Mouse (Mus musculus) intestine, postnatal 0 days (tissue): Measurements from ENCODE around the gene Omd. TPM values are rescaled to one million over a fixed set of nuclear protein-coding genes. Genes with fewer than 3 reads are reported as not detected.
"Not testable (repeated sequence)": the region's sequence is repeated elsewhere in the genome, so short reads cannot be mapped to it uniquely, and the experiment has no call there.

Experiments
- ATAC-seq: fragments of 200-750 bp; cut with Nextera tagmentation; 2 replicates; pipeline ENCODE4 v1.8.0; 2017; ENCODE audit warnings: mild to moderate bottlenecking, moderate TSS enrichment, moderate library complexity
- H3K27ac ChIP-seq: fragments of 300-500 bp; sonication (generic); 2 replicates; pipeline ENCODE4 v1.5.1; 2014; ENCODE audit warnings: mild to moderate bottlenecking, low read depth, low read length, moderate library complexity
- H3K27me3 ChIP-seq: fragments of 300-500 bp; sonication (generic); replicated peaks from 2 replicates; pipeline ENCODE4 v1.6.1; 2014; ENCODE audit warnings: low read length, mixed read lengths; ENCODE audit not compliant: control insufficient read depth, insufficient read depth
- H3K36me3 ChIP-seq: fragments of 300-500 bp; sonication (generic); 2 replicates; pipeline ENCODE4 v1.6.1; 2014; ENCODE audit warnings: mild to moderate bottlenecking, moderate library complexity; ENCODE audit not compliant: control insufficient read depth, insufficient read depth
- H3K4me1 ChIP-seq: fragments of 300-500 bp; sonication (generic); replicated peaks from 2 replicates; pipeline ENCODE4 v1.6.1; 2014; ENCODE audit warnings: antibody characterized with exemption, low read length, mixed read lengths; ENCODE audit not compliant: control insufficient read depth, insufficient read depth
- H3K4me2 ChIP-seq: fragments of 300-500 bp; sonication (generic); replicated peaks from 2 replicates; pipeline ENCODE4 v1.6.1; 2014; ENCODE audit warnings: low read depth, mild to moderate bottlenecking, moderate library complexity
- H3K4me3 ChIP-seq: fragments of 300-500 bp; sonication (generic); 2 replicates; pipeline ENCODE4 v1.5.1; 2014; ENCODE audit warnings: low read depth, low read length
- H3K9ac ChIP-seq: fragments of 300-500 bp; sonication (generic); 2 replicates; pipeline ENCODE4 v1.6.1; 2014; ENCODE audit warnings: mild to moderate bottlenecking, low read depth, low read length
- H3K9me3 ChIP-seq: fragments of 300-500 bp; sonication (generic); 2 replicates; pipeline ENCODE4 v1.6.1; 2016; ENCODE audit warnings: mixed run types; ENCODE audit not compliant: control insufficient read depth
- CTCF ChIP-seq: sonication (generic); IDR thresholded peaks from 2 replicates; pipeline ENCODE4 v1.5.1; 2016; ENCODE audit warnings: low read depth, mild to moderate bottlenecking, control low read depth, antibody characterized with exemption, moderate library complexity
- WGBS: fragments of 180-500 bp; shearing (Covaris S2); extraction: QIAGEN DNeasy Blood & Tissue Kit; methylation state at CpG from one replicate; pipeline ENCODE4 v1.1.7; 2014; 5-methylcytosine and 5-hydroxymethylcytosine counted together
- polyA plus RNA-seq: library from polyadenylated mRNA; unstranded; fragments of >200 nt; fragmentation: Nextera tagmentation; extraction: Ambion mirVana; gene quantifications from 2 replicates; pipeline ENCODE4 v1.2.1, GENCODE M21; 2015

Gene Omd
- polyA plus RNA-seq, 1 experiment from 2014 or later: 0.33 TPM

- Histone ChIP-seq H3K4me3 (no peak overlapping the region), H3K27ac (no peak overlapping the region), H3K27me3 (no peaks in the 10 kb centered on the region), H3K4me2 (no peak overlapping the region), H3K36me3 (no peaks in the 10 kb centered on the region; the same call in 1 of the 2 replicates), H3K4me1 (no peaks in the 10 kb centered on the region), H3K9ac (no peak overlapping the region), H3K9me3 (no peaks in the 10 kb centered on the region)
- 93% methylated on average over 1 of the region's 1 CpGs for WGBS
- 0 out of 2 replicates have a peak, but pooled peaks have one; percentile 26 for TF ChIP-seq CTCF
- ATAC-seq: no peak
Observed at GRCm38 (mm10) chr13:49564347-49564746, 17.9 kb upstream of the Omd start.

GRCm38 (mm10) chr13:49570371-49570770 lies 11.9 kb upstream of the Omd start:
- no peak overlapping the region for H3K9ac ChIP-seq
- ATAC-seq: no peak
- H3K9me3 ChIP-seq: no peaks in the 10 kb centered on the region
- H3K4me1 ChIP-seq: 0 out of 2 replicates have a peak, but pooled peaks cover 2% of the 10 kb centered on the region
- H3K36me3 ChIP-seq: no peaks in the 10 kb centered on the region
- H3K4me2 ChIP-seq: no peak overlapping the region
- WGBS: 68% methylated on average over 3 of the region's 3 CpGs
- H3K4me3 ChIP-seq: no peak overlapping the region
- H3K27me3 ChIP-seq: no peaks in the 10 kb centered on the region
- no peak for TF ChIP-seq CTCF
- H3K27ac ChIP-seq: no peak overlapping the region

GRCm38 (mm10) chr13:49571418-49571817 lies 10.8 kb upstream of the Omd start:
- Histone ChIP-seq H3K27me3 (no peaks in the 10 kb centered on the region), H3K4me2 (no peak overlapping the region), H3K4me1 (0 out of 2 replicates have a peak, but pooled peaks cover 2% of the 10 kb centered on the region), H3K36me3 (no peaks in the 10 kb centered on the region), H3K27ac (no peak overlapping the region), H3K9me3 (no peaks in the 10 kb centered on the region), H3K9ac (no peak overlapping the region), H3K4me3 (no peak overlapping the region)
- no peak for ATAC-seq
- TF ChIP-seq CTCF: no peak
- 72% methylated on average over 2 of the region's 2 CpGs for WGBS

GRCm38 (mm10) chr13:49583859-49584258 lies 1.6 kb downstream of the Omd start:
- H3K27ac ChIP-seq: no peak overlapping the region
- H3K9ac ChIP-seq: no peak overlapping the region
- no peak for ATAC-seq
- no peaks in the 10 kb centered on the region for H3K27me3 ChIP-seq
- no peaks in the 10 kb centered on the region for H3K4me1 ChIP-seq
- no peak overlapping the region for H3K4me3 ChIP-seq
- H3K36me3 ChIP-seq: no peaks in the 10 kb centered on the region
- no peaks in the 10 kb centered on the region for H3K9me3 ChIP-seq
- no peak for TF ChIP-seq CTCF
- no peak overlapping the region for H3K4me2 ChIP-seq

- no peak for ATAC-seq
- Histone ChIP-seq H3K27ac (no peak overlapping the region), H3K36me3 (no peaks in the 10 kb centered on the region)
Observed at GRCm38 (mm10) chr13:49584307-49585005, 2.2 kb downstream of the Omd start.

GRCm38 (mm10) chr13:49586062-49586461 lies 3.8 kb downstream of the Omd start:
- 96% methylated on average over 6 of the region's 6 CpGs for WGBS
- TF ChIP-seq CTCF: no peak

More at GRCm38 (mm10) chr13:49584307-49585005, 2.2 kb downstream of the Omd start:
- no peak overlapping the region for H3K4me2 ChIP-seq
- 76% methylated on average over 8 of the region's 8 CpGs for WGBS
- H3K9me3 ChIP-seq: no peaks in the 10 kb centered on the region
- H3K4me1 ChIP-seq: no peaks in the 10 kb centered on the region
- no peak overlapping the region for H3K4me3 ChIP-seq
- TF ChIP-seq CTCF: no peak
- H3K27me3 ChIP-seq: no peaks in the 10 kb centered on the region
- no peak overlapping the region for H3K9ac ChIP-seq

GRCm38 (mm10) chr13:49602541-49602940 lies 20.3 kb downstream of the Omd start:
- not testable (repeated sequence) for H3K4me2 ChIP-seq, H3K27me3 ChIP-seq, H3K9me3 ChIP-seq, ATAC-seq, H3K4me1 ChIP-seq, H3K27ac ChIP-seq, H3K36me3 ChIP-seq, H3K9ac ChIP-seq, H3K4me3 ChIP-seq
- 83% methylated on average over 2 of the region's 2 CpGs for WGBS

More at GRCm38 (mm10) chr13:49586062-49586461, 3.8 kb downstream of the Omd start:
- Histone ChIP-seq H3K9me3 (no peaks in the 10 kb centered on the region), H3K27me3 (no peaks in the 10 kb centered on the region), H3K36me3 (no peaks in the 10 kb centered on the region), H3K4me1 (no peaks in the 10 kb centered on the region), H3K9ac (no peak overlapping the region), H3K4me3 (no peak overlapping the region), H3K27ac (no peak overlapping the region), H3K4me2 (no peak overlapping the region)
- no peak for ATAC-seq
